ENCODE assay signal across 28 mouse cellular contexts in genomic region chr11:95390420-95390819, GRCm38 (mm10). TPM values are rescaled to one million over a fixed set of nuclear protein-coding genes. Genes with fewer than 3 reads are reported as not detected.
A peak's percentile ranks its signal among the peaks of the same experiment; 100 is the strongest.
DNase-seq lines count a peak whose midpoint lies in the region; ATAC-seq and TF ChIP-seq lines count a peak whose summit lies in the region.
"Had no signal": no experiment of that assay in that cellular context is flagged by ENCODE, and none has a peak within 500 bp of the region (broad histone marks: within the 10 kb centered on the region; RNA-seq: fewer than 3 reads in every experiment).

No protein-coding gene starts in this region.

- H3K27me3 ChIP-seq in forebrain, postnatal 0 days (ENCODE audit: insufficient read depth, low read length), result no peaks in the 10 kb centered on the region
- no peaks in the 10 kb centered on the region for H3K27me3 ChIP-seq in forebrain, embryonic 11.5 days (ENCODE audit: control insufficient read depth, insufficient read depth, low read length)
- H3K27me3 ChIP-seq: embryonic facial prominence, embryonic 13.5 days; forebrain, embryonic 13.5 days; heart, embryonic 12.5 days; heart, embryonic 15.5 days had no signal

- no peaks in the 10 kb centered on the region for H3K9me3 ChIP-seq in forebrain, postnatal 0 days (ENCODE audit: low read length)
- H3K9me3 ChIP-seq in forebrain, embryonic 11.5 days (ENCODE audit: control insufficient read depth, low read length), result no peaks in the 10 kb centered on the region
- H3K9me3 ChIP-seq: embryonic facial prominence, embryonic 10.5 days; embryonic facial prominence, embryonic 13.5 days; forebrain, embryonic 13.5 days; heart, embryonic 12.5 days; heart, embryonic 15.5 days had no signal

- TF ChIP-seq CTCF in forebrain, postnatal 0 days (IDR thresholded peaks at IDR 0.05; ENCODE audit: low read depth), result no peak
- no peak for TF ChIP-seq CTCF in layer of hippocampus, adult 2 months (conservative IDR thresholded peaks at IDR 0.05)

- ATAC-seq in forebrain, postnatal 0 days, result no peak
- no peak for ATAC-seq in forebrain, embryonic 11.5 days (replicated peaks; ENCODE audit: low FRiP score)
- ATAC-seq: activated CD4-positive, CD25-positive, alpha-beta regulatory T cell, adult 4 months; forebrain, embryonic 13.5 days; forebrain, embryonic 16.5 days; hindbrain, postnatal 0 days; inflammation-experienced regulatory T-cells, adult 6 months; intestine, embryonic 16.5 days had no signal

- 0 out of 2 replicates have a peak overlapping the region, but pooled peaks have one; percentile 11 for H3K27ac ChIP-seq in forebrain, postnatal 0 days (ENCODE audit: low read depth, low read length)
- no peak overlapping the region for H3K27ac ChIP-seq in forebrain, embryonic 11.5 days (ENCODE audit: low read depth, low read length)
- H3K27ac ChIP-seq in layer of hippocampus, adult 2 months, result peak overlapping the region; percentile 62
- H3K27ac ChIP-seq: embryonic facial prominence, embryonic 10.5 days; embryonic facial prominence, embryonic 13.5 days; heart, embryonic 15.5 days; hindbrain, embryonic 14.5 days; hindbrain, postnatal 0 days had no signal

- H3K36me3 ChIP-seq in forebrain, postnatal 0 days (ENCODE audit: insufficient read depth), result peaks cover 46% of the 10 kb centered on the region
- H3K36me3 ChIP-seq in forebrain, embryonic 11.5 days (ENCODE audit: control insufficient read depth, insufficient read depth, low read length), result peaks cover 9% of the 10 kb centered on the region

- peaks cover 7% of the 10 kb centered on the region; the same call in 1 of the 2 replicates for H3K4me1 ChIP-seq in forebrain, postnatal 0 days (ENCODE audit: insufficient read depth)
- H3K4me1 ChIP-seq in forebrain, embryonic 11.5 days (replicated peaks; ENCODE audit: control insufficient read depth, insufficient read depth, low read length), result peaks cover 6% of the 10 kb centered on the region; the same call in 1 of the 2 replicates

- no peak overlapping the region for H3K4me3 ChIP-seq in forebrain, postnatal 0 days (ENCODE audit: low read depth, low read length)
- no peak overlapping the region for H3K4me3 ChIP-seq in forebrain, embryonic 11.5 days (ENCODE audit: low read depth, low read length)
- no peak overlapping the region for H3K4me3 ChIP-seq in layer of hippocampus, adult 2 months
- H3K4me3 ChIP-seq: embryonic facial prominence, embryonic 10.5 days; embryonic facial prominence, embryonic 13.5 days; erythroblast, embryonic 14.5 days; forebrain, embryonic 13.5 days; gastrocnemius, adult 2 months; heart, embryonic 12.5 days; heart, embryonic 15.5 days had no signal

- DNase-seq in cerebellum, adult 11 months, result peak; percentile 18
- no peak for DNase-seq in cerebellum, postnatal 14 days
- no peak for DNase-seq in forebrain, postnatal 0 days
- DNase-seq in forebrain, embryonic 11.5 days (ENCODE audit: low spot score), result no peak
- no peak for DNase-seq in layer of hippocampus, adult 2 months (ENCODE audit: low spot score in 2 of 2)
- no peak for DNase-seq in layer of hippocampus, postnatal 10 days (ENCODE audit: low spot score in 2 of 2)
- DNase-seq: adrenal gland, adult 8-10 months; adrenal gland, postnatal 25 days; cerebellum, adult 8-10 months; cerebellum, postnatal 36 days; embryo, embryonic 11 days; gastrocnemius, adult 2 months; gastrocnemius, postnatal 14 days; heart, adult 18-20 months; heart, postnatal 10 days; heart, postnatal 4 days had no signal

- H3K4me2 ChIP-seq in forebrain, postnatal 0 days (ENCODE audit: low read depth), result no peak overlapping the region
- no peak overlapping the region for H3K4me2 ChIP-seq in forebrain, embryonic 11.5 days (ENCODE audit: low read depth, low read length, severe bottlenecking)
- H3K4me2 ChIP-seq: embryonic facial prominence, embryonic 13.5 days; forebrain, embryonic 13.5 days; heart, embryonic 12.5 days; heart, embryonic 15.5 days; hindbrain, embryonic 14.5 days had no signal

- no peak overlapping the region for H3K9ac ChIP-seq in forebrain, postnatal 0 days
- no peak overlapping the region for H3K9ac ChIP-seq in forebrain, embryonic 11.5 days (ENCODE audit: low read length)
- H3K9ac ChIP-seq: embryonic facial prominence, embryonic 13.5 days; forebrain, embryonic 13.5 days; heart, embryonic 12.5 days; heart, embryonic 15.5 days; hindbrain, embryonic 14.5 days had no signal

- WGBS in forebrain, postnatal 0 days, result 93% methylated on average over 6 of the region's 6 CpGs
- 94% methylated on average over 6 of the region's 6 CpGs for WGBS in forebrain, embryonic 11.5 days

RNA-seq across cellular contexts. Expression of gene Slc35b1, which starts 5.9 kb away (rescaled TPM):
- total RNA-seq in forebrain, postnatal 0 days (2014; rRNA removed), result 103 and 109 TPM in 2 replicates
- polyA plus RNA-seq in forebrain, postnatal 0 days (2015; fragmentation: Nextera tagmentation; extraction: Ambion mirVana), result 160 and 179 TPM in 2 replicates
- 116 and 118 TPM in 2 replicates for polyA plus RNA-seq in forebrain, embryonic 11.5 days (2014; fragmentation: Nextera tagmentation; extraction: Ambion mirVana)
- total RNA-seq in layer of hippocampus, adult 2 months (2021), result 10 to 100 TPM; 64.4 to 69.2 TPM
- 10 to 100 TPM; 75.0 to 81.6 TPM for total RNA-seq in layer of hippocampus, postnatal 10 days (2021)

RNA-seq across cellular contexts. Expression of gene Spop, which starts 23.5 kb away (rescaled TPM):
- total RNA-seq in forebrain, postnatal 0 days (2014; rRNA removed), result 59.2 and 70.1 TPM in 2 replicates
- polyA plus RNA-seq in forebrain, postnatal 0 days (2015; fragmentation: Nextera tagmentation; extraction: Ambion mirVana), result 88.7 and 213 TPM in 2 replicates
- 144 and 146 TPM in 2 replicates for polyA plus RNA-seq in forebrain, embryonic 11.5 days (2014; fragmentation: Nextera tagmentation; extraction: Ambion mirVana)
- total RNA-seq in layer of hippocampus, adult 2 months (2021), result 100 to 1,000 TPM; 170 to 176 TPM
- total RNA-seq in layer of hippocampus, postnatal 10 days (2021), result 100 to 1,000 TPM; 132 to 137 TPM

RNA-seq across cellular contexts. Expression of gene Fam117a, which starts 53.6 kb away (rescaled TPM):
- 5.5 TPM in 2 replicates for total RNA-seq in forebrain, postnatal 0 days (2014; rRNA removed)
- 1.0 and 1.8 TPM in 2 replicates for polyA plus RNA-seq in forebrain, postnatal 0 days (2015; fragmentation: Nextera tagmentation; extraction: Ambion mirVana)
- polyA plus RNA-seq in forebrain, embryonic 11.5 days (2014; fragmentation: Nextera tagmentation; extraction: Ambion mirVana), result 8.9 and 10.1 TPM in 2 replicates
- 1 to 10 TPM; 4.1 to 6.0 TPM for total RNA-seq in layer of hippocampus, adult 2 months (2021)
- total RNA-seq in layer of hippocampus, postnatal 10 days (2021), result 1 to 10 TPM; 5.8 to 6.5 TPM
